Mouse (Mus musculus): ENCODE data around the gene Abcc5.

DNA sequence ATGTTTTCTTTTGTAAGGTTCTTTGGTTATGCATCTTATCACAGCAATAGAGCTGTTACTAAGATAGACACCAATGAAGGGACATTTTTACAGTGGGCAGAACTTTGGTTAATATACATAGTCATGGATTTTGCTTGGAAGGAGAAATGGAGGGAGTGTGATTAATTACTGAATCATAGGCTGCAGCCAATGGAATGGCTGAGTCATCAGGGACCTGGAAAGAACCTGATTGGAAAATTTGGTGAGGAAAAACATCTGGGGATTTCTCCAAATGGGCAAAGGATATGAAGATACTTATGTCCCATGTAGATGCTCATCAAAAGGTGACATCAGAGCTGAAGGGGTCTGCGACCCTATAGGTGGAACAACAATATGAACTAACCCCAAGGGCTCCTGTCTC is 72.2 kb downstream of the Abcc5 start:
- no peak for TF ChIP-seq CTCF (IDR thresholded peaks at IDR 0.05; ENCODE audit: borderline replicate concordance, control insufficient read depth, extremely low read depth, insufficient read depth, low read length, poor library complexity)
- TF ChIP-seq POLR2A (IDR thresholded peaks at IDR 0.05; ENCODE audit: control insufficient read depth, extremely low read depth, insufficient read depth, low read length, poor library complexity), result no peak
